Mouse (Mus musculus): Measurements from ENCODE around the gene Fus. TPM values are rescaled to one million over a fixed set of nuclear protein-coding genes. Genes with fewer than 3 reads are reported as not detected.

Gene Fus
- polyA plus RNA-seq, 1 experiment from 2014 or later = 57.9 TPM

DNA sequence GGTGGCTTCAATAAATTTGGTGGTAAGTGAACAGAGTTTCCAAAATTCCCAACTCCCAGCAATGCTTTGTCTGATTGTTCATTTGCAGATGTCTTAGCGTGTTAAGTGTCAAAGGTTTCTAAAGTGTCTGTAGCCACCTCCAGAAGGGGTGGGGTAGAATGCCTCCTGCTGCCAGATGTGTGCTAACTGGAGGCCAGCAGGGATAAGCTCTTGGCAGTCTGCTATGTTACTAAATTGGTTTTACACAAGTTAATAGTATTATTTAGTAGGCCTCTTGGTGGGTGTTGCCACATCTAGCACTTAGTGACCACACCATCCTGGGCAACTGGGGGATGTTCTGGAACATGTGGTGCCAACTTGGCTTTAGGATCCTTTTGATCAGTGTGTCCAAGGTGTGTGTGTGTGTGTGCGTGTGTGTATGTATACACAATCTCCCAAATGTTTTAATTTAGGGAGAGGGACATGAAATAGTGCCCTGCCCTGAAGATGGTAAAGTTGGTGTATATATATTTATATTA, 7.2 kb downstream of the Fus start:
- no peaks in the 10 kb centered on the region for H3K27me3 ChIP-seq (ENCODE audit: insufficient read depth, low read length)
- WGBS = 85% methylated on average over 2 of the region's 2 CpGs
- H3K9ac ChIP-seq = no peak overlapping the region
- no peak overlapping the region for H3K4me2 ChIP-seq
- H3K4me1 ChIP-seq (ENCODE audit: insufficient read depth) = no peaks in the 10 kb centered on the region
- TF ChIP-seq CTCF (IDR thresholded peaks at IDR 0.05; ENCODE audit: low read depth) = no peak
- H3K9me3 ChIP-seq (ENCODE audit: low read depth, low read length) = no peaks in the 10 kb centered on the region
- ATAC-seq (ENCODE audit: insufficient read depth) (no peak), DNase-seq (no peak)
- H3K4me3 ChIP-seq (ENCODE audit: low read depth, low read length) = no peak overlapping the region
- H3K36me3 ChIP-seq (ENCODE audit: insufficient read depth) = peaks cover 99% of the 10 kb centered on the region
- no peak overlapping the region for H3K27ac ChIP-seq (ENCODE audit: low read depth)

DNA sequence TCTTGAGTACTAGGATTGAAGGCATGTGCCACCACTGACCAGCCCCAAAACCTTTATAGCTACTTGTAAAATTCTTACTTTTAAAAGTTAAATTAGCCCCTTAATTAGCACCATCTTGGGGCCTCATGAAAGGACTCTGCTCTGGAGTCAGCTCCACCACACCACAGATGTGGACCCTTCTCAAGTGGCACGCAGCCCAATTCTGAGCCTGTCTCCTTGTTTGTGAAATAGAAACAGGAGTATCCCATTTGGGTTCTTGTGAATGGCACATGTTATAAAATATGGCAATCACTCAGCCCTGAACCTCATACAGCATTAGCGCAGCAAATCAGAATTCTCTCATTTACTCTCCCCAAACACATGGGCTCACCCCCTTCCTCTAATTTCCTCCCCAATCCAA, 11.6 kb downstream of the Fus start:
- H3K4me2 ChIP-seq = no peak overlapping the region
- no peak overlapping the region for H3K4me3 ChIP-seq (ENCODE audit: low read depth, low read length)
- no peak for TF ChIP-seq CTCF (IDR thresholded peaks at IDR 0.05; ENCODE audit: low read depth)
- H3K4me1 ChIP-seq (ENCODE audit: insufficient read depth) = no peaks in the 10 kb centered on the region
- DNase-seq (no peak), ATAC-seq (ENCODE audit: insufficient read depth) (no peak)
- H3K36me3 ChIP-seq (ENCODE audit: insufficient read depth) = peaks cover 100% of the 10 kb centered on the region
- H3K27me3 ChIP-seq (ENCODE audit: insufficient read depth, low read length) = no peaks in the 10 kb centered on the region
- no peak overlapping the region for H3K9ac ChIP-seq
- WGBS = 97% methylated on average over 2 of the region's 2 CpGs
- no peak overlapping the region for H3K27ac ChIP-seq (ENCODE audit: low read depth)
- H3K9me3 ChIP-seq (ENCODE audit: low read depth, low read length) = no peaks in the 10 kb centered on the region

DNA sequence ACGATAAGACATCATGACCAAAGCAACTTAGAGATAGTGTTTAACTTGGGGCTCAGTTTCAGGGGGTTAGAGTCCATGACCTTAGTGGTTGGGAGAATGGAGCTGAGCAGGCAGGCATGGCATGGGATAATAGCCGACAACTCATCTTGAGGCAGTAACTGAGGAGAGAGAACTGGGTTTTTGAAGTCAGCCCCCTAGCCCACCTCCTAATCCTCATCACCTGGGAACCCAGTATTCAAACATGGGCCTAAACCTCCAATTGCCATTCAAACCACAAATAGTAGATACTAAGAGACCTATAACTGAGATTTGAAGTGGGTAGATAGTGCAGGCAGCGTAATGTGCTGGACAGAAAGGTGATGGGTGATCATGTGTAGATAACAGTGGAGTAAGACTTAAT, 13.3 kb downstream of the Fus start:
- WGBS = 88% methylated on average over 3 of the region's 3 CpGs
- no peak for TF ChIP-seq CTCF (IDR thresholded peaks at IDR 0.05; ENCODE audit: low read depth)
- Histone ChIP-seq H3K9ac (no peak overlapping the region), H3K27ac (ENCODE audit: low read depth) (no peak overlapping the region), H3K4me3 (ENCODE audit: low read depth, low read length) (no peak overlapping the region), H3K4me2 (no peak overlapping the region), H3K36me3 (ENCODE audit: insufficient read depth) (peaks cover 100% of the 10 kb centered on the region), H3K4me1 (ENCODE audit: insufficient read depth) (no peaks in the 10 kb centered on the region), H3K9me3 (ENCODE audit: low read depth, low read length) (no peaks in the 10 kb centered on the region), H3K27me3 (ENCODE audit: insufficient read depth, low read length) (no peaks in the 10 kb centered on the region)
- ATAC-seq (ENCODE audit: insufficient read depth) (no peak), DNase-seq (no peak)

DNA sequence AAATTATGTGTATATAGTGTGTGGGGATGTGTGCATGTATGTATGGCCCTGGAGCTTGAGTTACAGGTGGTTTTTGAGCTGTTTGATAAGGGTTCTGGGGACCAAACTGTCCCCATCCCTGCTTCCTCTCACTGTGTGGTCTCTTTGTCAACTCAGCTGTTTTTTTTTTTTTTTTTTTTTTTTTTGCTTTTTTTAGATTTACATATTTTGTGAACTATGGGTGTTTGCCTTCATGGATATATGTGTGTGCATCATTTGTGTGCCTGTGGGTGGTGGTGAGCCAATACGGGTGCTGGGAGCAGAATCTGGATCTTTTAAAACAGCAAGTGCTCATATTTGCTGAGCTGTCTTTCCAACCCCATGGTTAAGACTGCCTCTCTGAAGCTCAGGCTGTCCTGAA, 21.6 kb downstream of the Fus start:
- Histone ChIP-seq H3K4me2 (no peak overlapping the region), H3K27ac (ENCODE audit: low read depth) (no peak overlapping the region), H3K9ac (no peak overlapping the region), H3K27me3 (ENCODE audit: insufficient read depth, low read length) (no peaks in the 10 kb centered on the region), H3K9me3 (ENCODE audit: low read depth, low read length) (no peaks in the 10 kb centered on the region), H3K36me3 (ENCODE audit: insufficient read depth) (peaks cover 79% of the 10 kb centered on the region), H3K4me3 (ENCODE audit: low read depth, low read length) (no peak overlapping the region), H3K4me1 (ENCODE audit: insufficient read depth) (peaks cover 4% of the 10 kb centered on the region; the same call in 1 of the 2 replicates)
- ATAC-seq (ENCODE audit: insufficient read depth) = no peak
- WGBS = 85% methylated on average over 1 of the region's 1 CpGs
- TF ChIP-seq CTCF (IDR thresholded peaks at IDR 0.05; ENCODE audit: low read depth) = no peak
- no peak for DNase-seq

DNA sequence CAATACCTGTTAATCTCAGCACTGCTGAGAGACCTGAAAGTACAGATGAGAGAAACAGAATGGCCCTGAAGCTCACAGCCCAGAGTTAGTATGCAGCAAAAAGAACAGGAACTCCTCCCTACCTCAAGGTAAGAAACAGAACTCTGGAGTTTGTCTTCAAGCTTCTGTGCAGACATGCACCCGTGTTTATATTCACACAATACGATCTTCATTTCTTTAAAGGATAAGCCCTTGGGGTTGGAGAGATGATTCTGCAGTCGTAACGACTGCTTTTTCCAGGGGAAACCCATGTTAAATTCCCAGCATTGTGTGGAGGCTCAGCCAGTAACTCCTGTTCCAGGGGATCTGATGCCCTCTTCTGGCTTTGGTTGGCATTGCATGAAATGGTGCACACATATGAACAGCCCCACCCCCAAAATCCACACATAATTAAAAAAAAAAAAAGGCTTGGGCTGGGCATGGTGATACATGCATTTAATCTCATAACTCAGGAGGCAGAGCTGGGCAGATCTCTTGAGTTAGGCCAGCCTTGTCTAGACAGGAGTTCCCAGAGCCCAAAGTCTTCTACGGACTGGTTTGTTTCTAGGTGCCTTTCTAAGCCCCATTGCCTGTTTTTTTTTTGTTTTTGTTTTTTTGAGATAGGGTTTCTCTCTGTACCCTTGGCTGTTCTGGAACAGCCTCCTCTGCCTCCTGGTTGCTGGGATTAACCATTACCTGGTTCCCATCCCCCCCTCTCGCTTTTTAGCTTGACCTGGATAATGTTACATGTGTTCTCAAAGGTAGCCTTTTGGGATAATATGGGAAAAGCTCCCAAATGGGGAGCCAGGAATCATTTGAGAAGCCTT, 24.6 kb downstream of the Fus start:
- H3K4me1 ChIP-seq (ENCODE audit: insufficient read depth) = peaks cover 4% of the 10 kb centered on the region; the same call in 1 of the 2 replicates
- H3K36me3 ChIP-seq (ENCODE audit: insufficient read depth) = peaks cover 49% of the 10 kb centered on the region
- no peaks in the 10 kb centered on the region for H3K27me3 ChIP-seq (ENCODE audit: insufficient read depth, low read length)
- H3K4me3 ChIP-seq (ENCODE audit: low read depth, low read length) = no peak overlapping the region
- WGBS = 40% methylated on average over 6 of the region's 6 CpGs
- peak; percentile 48 for ATAC-seq (ENCODE audit: insufficient read depth)
- no peaks in the 10 kb centered on the region for H3K9me3 ChIP-seq (ENCODE audit: low read depth, low read length)
- peak; percentile 90 for DNase-seq
- H3K4me2 ChIP-seq = peak overlapping the region; percentile 64
- H3K9ac ChIP-seq = no peak overlapping the region
- peak; percentile 78 for TF ChIP-seq CTCF (IDR thresholded peaks at IDR 0.05; ENCODE audit: low read depth)
- H3K27ac ChIP-seq (ENCODE audit: low read depth) = no peak overlapping the region

DNA sequence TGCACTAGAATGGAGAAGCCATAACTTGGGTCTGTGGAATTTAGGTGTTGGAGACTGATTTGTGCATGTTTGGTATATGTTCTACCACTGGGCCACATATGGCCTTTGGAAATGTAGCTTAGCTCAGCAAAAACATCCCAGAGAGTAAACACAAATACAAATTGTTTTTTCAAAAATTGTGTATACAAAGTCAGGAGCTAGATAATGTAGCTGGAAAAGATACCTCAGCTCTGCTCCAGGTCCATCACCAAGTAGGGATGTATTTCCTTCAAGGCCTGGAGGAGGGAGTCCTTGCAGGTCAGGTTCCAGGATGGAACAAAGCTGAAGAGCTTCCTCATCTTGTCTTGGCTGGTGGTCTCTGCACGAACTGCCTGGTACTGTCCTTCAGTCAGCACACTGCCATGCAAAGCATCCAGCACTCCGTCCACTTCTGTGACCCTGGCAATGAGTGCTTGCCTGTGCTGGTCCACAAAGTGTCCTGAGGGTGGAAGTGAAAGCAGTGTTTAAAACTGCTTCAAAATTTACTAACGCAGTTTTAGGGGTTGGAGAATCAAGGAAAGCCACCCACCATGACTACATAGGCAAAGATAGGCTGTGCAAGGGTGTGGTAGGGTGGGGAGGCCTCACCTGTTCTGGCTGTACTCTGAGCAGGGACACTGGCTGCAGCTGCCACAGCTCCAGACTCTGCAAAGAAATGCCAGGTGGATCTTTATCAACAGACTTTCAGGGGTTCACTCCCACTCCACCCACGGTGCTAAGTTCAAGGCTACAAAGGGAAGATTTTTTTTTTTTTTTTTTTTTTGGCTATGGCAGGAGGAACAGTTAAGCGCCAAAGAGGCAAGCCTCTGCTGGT, 25.5 kb downstream of the Fus start:
- DNase-seq (no peak), ATAC-seq (ENCODE audit: insufficient read depth) (peak; percentile 36; the same call in 1 of the 2 replicates)
- Histone ChIP-seq H3K4me3 (ENCODE audit: low read depth, low read length) (peak overlapping the region; percentile 27), H3K36me3 (ENCODE audit: insufficient read depth) (peaks cover 41% of the 10 kb centered on the region), H3K4me1 (ENCODE audit: insufficient read depth) (peaks cover 4% of the 10 kb centered on the region; the same call in 1 of the 2 replicates), H3K9me3 (ENCODE audit: low read depth, low read length) (no peaks in the 10 kb centered on the region), H3K27me3 (ENCODE audit: insufficient read depth, low read length) (no peaks in the 10 kb centered on the region), H3K4me2 (peak overlapping the region; percentile 64), H3K27ac (ENCODE audit: low read depth) (0 out of 2 replicates have a peak overlapping the region, but pooled peaks have one; percentile 50), H3K9ac (peak overlapping the region; percentile 46; the same call in 1 of the 2 replicates)
- WGBS = 28% methylated on average over 5 of the region's 5 CpGs
- no peak for TF ChIP-seq CTCF (IDR thresholded peaks at IDR 0.05; ENCODE audit: low read depth)
